Mouse (Mus musculus): ENCODE measurements at regions not wholly inside any gene's neighbourhood (a gene's known extent, or its start where the extent isn't known, plus 50 kb on each side); places are given as distances from the start of the nearest gene placed in this dataset.

- peak; percentile 69 for ATAC-seq (replicated peaks; ENCODE audit: low FRiP score, low read depth)
Measured at GRCm38 (mm10) chr7:68918632-68919435, 169.8 kb upstream of the Arrdc4 start.

GRCm38 (mm10) chr7:68917876-68918200, 168.8 kb upstream of the Arrdc4 start:
- peak; percentile 29; the same call in 1 of the 2 replicates for ATAC-seq (replicated peaks; ENCODE audit: low FRiP score, low read depth)
- peak overlapping the region; percentile 55 for H3K4me2 ChIP-seq (ENCODE audit: low read length)
- 8% methylated on average over 2 of the region's 2 CpGs for WGBS

More at GRCm38 (mm10) chr7:68918632-68919435, 169.8 kb upstream of the Arrdc4 start:
- WGBS = 39% methylated on average over 9 of the region's 9 CpGs
- no peak overlapping the region for H3K4me3 ChIP-seq (replicated peaks; ENCODE audit: low read depth, low read length)
- no peak overlapping the region for H3K9ac ChIP-seq (ENCODE audit: low read depth, low read length)
- no peaks in the 10 kb centered on the region for H3K27me3 ChIP-seq (ENCODE audit: insufficient read depth, low read length)
- DNase-seq (ENCODE audit: low spot score) = peak; percentile 68
- peaks cover 6% of the 10 kb centered on the region; the same call in 1 of the 2 replicates for H3K4me1 ChIP-seq (replicated peaks; ENCODE audit: insufficient read depth, low read length)
- H3K27ac ChIP-seq = no peak overlapping the region
- H3K9me3 ChIP-seq (replicated peaks; ENCODE audit: low read length) = no peaks in the 10 kb centered on the region
- H3K4me2 ChIP-seq (ENCODE audit: low read length) = no peak overlapping the region
- no peak for TF ChIP-seq CTCF (IDR thresholded peaks at IDR 0.05; ENCODE audit: low read depth)
- H3K36me3 ChIP-seq (ENCODE audit: insufficient read depth, low read length) = no peaks in the 10 kb centered on the region

GRCm38 (mm10) chr7:68917137-68917875, 168.3 kb upstream of the Arrdc4 start:
- Histone ChIP-seq H3K27ac (0 out of 2 replicates have a peak overlapping the region, but pooled peaks have one; percentile 19), H3K4me1 (replicated peaks; ENCODE audit: insufficient read depth, low read length) (peaks cover 6% of the 10 kb centered on the region; the same call in 1 of the 2 replicates), H3K4me2 (ENCODE audit: low read length) (peak overlapping the region; percentile 55), H3K9ac (ENCODE audit: low read depth, low read length) (no peak overlapping the region), H3K4me3 (replicated peaks; ENCODE audit: low read depth, low read length) (no peak overlapping the region), H3K36me3 (ENCODE audit: insufficient read depth, low read length) (no peaks in the 10 kb centered on the region), H3K9me3 (replicated peaks; ENCODE audit: low read length) (no peaks in the 10 kb centered on the region), H3K27me3 (ENCODE audit: insufficient read depth, low read length) (no peaks in the 10 kb centered on the region)
- ATAC-seq (replicated peaks; ENCODE audit: low FRiP score, low read depth) = peak; percentile 59; the same call in 1 of the 2 replicates
- peak; percentile 83 for DNase-seq (ENCODE audit: low spot score)
- no peak for TF ChIP-seq CTCF (IDR thresholded peaks at IDR 0.05; ENCODE audit: low read depth)
- WGBS = 3% methylated on average over 21 of the region's 21 CpGs

More at GRCm38 (mm10) chr7:68917876-68918200, 168.8 kb upstream of the Arrdc4 start:
- Histone ChIP-seq H3K27ac (no peak overlapping the region), H3K27me3 (ENCODE audit: insufficient read depth, low read length) (no peaks in the 10 kb centered on the region), H3K4me3 (replicated peaks; ENCODE audit: low read depth, low read length) (no peak overlapping the region), H3K9me3 (replicated peaks; ENCODE audit: low read length) (no peaks in the 10 kb centered on the region), H3K36me3 (ENCODE audit: insufficient read depth, low read length) (no peaks in the 10 kb centered on the region), H3K9ac (ENCODE audit: low read depth, low read length) (no peak overlapping the region), H3K4me1 (replicated peaks; ENCODE audit: insufficient read depth, low read length) (peaks cover 6% of the 10 kb centered on the region; the same call in 1 of the 2 replicates)
- peak; percentile 78 for DNase-seq (ENCODE audit: low spot score)
- no peak for TF ChIP-seq CTCF (IDR thresholded peaks at IDR 0.05; ENCODE audit: low read depth)

GRCm38 (mm10) chr7:68915976-68916375, 166.9 kb upstream of the Arrdc4 start:
- no peak overlapping the region for H3K9ac ChIP-seq (ENCODE audit: low read depth, low read length)
- no peak overlapping the region for H3K27ac ChIP-seq
- H3K4me1 ChIP-seq (replicated peaks; ENCODE audit: insufficient read depth, low read length) = peaks cover 6% of the 10 kb centered on the region; the same call in 1 of the 2 replicates
- H3K4me3 ChIP-seq (replicated peaks; ENCODE audit: low read depth, low read length) = no peak overlapping the region
- no peak for ATAC-seq (replicated peaks; ENCODE audit: low FRiP score, low read depth)
- no peak overlapping the region for H3K4me2 ChIP-seq (ENCODE audit: low read length)
- no peak for DNase-seq (ENCODE audit: low spot score)
- WGBS = 65% methylated on average over 9 of the region's 9 CpGs
- H3K36me3 ChIP-seq (ENCODE audit: insufficient read depth, low read length) = no peaks in the 10 kb centered on the region
- no peaks in the 10 kb centered on the region for H3K9me3 ChIP-seq (replicated peaks; ENCODE audit: low read length)
- H3K27me3 ChIP-seq (ENCODE audit: insufficient read depth, low read length) = no peaks in the 10 kb centered on the region
- TF ChIP-seq CTCF (IDR thresholded peaks at IDR 0.05; ENCODE audit: low read depth) = no peak

- Histone ChIP-seq H3K9ac (ENCODE audit: low read depth, low read length) (no peak overlapping the region), H3K9me3 (replicated peaks; ENCODE audit: low read length) (no peaks in the 10 kb centered on the region), H3K4me2 (ENCODE audit: low read length) (no peak overlapping the region), H3K4me1 (replicated peaks; ENCODE audit: insufficient read depth, low read length) (peaks cover 6% of the 10 kb centered on the region; the same call in 1 of the 2 replicates), H3K36me3 (ENCODE audit: insufficient read depth, low read length) (no peaks in the 10 kb centered on the region), H3K27ac (no peak overlapping the region), H3K27me3 (ENCODE audit: insufficient read depth, low read length) (no peaks in the 10 kb centered on the region), H3K4me3 (replicated peaks; ENCODE audit: low read depth, low read length) (no peak overlapping the region)
- no peak for ATAC-seq (replicated peaks; ENCODE audit: low FRiP score, low read depth)
- no peak for DNase-seq (ENCODE audit: low spot score)
- 53% methylated on average over 4 of the region's 4 CpGs for WGBS
- TF ChIP-seq CTCF (IDR thresholded peaks at IDR 0.05; ENCODE audit: low read depth) = no peak
Measured at GRCm38 (mm10) chr7:68914344-68914743, 165.3 kb upstream of the Arrdc4 start.

- Histone ChIP-seq H3K36me3 (ENCODE audit: insufficient read depth, low read length) (no peaks in the 10 kb centered on the region), H3K4me2 (ENCODE audit: low read length) (no peak overlapping the region), H3K9ac (ENCODE audit: low read depth, low read length) (no peak overlapping the region), H3K27me3 (ENCODE audit: insufficient read depth, low read length) (no peaks in the 10 kb centered on the region), H3K4me3 (replicated peaks; ENCODE audit: low read depth, low read length) (no peak overlapping the region), H3K27ac (no peak overlapping the region), H3K4me1 (replicated peaks; ENCODE audit: insufficient read depth, low read length) (no peaks in the 10 kb centered on the region; the same call in 1 of the 2 replicates), H3K9me3 (replicated peaks; ENCODE audit: low read length) (no peaks in the 10 kb centered on the region)
- ATAC-seq (replicated peaks; ENCODE audit: low FRiP score, low read depth) (peak; percentile 36; the same call in 1 of the 2 replicates), DNase-seq (ENCODE audit: low spot score) (peak; percentile 64)
- WGBS = 48% methylated on average over 6 of the region's 6 CpGs
- TF ChIP-seq CTCF (IDR thresholded peaks at IDR 0.05; ENCODE audit: low read depth) = no peak
Measured at GRCm38 (mm10) chr7:68911989-68912655, 163.1 kb upstream of the Arrdc4 start.

All from kidney, postnatal 0 days (tissue).